Mouse (Mus musculus): ENCODE measurements around the gene Zfand3.

- TF ChIP-seq CTCF (IDR thresholded peaks at IDR 0.05; ENCODE audit: control insufficient read depth, insufficient read depth, insufficient replicate concordance, low read depth, low read length) (no peak), POLR2A (IDR thresholded peaks at IDR 0.05; ENCODE audit: control insufficient read depth, low read depth, low read length) (no peak)
Measured at GRCm38 (mm10) chr17:30053871-30054270, 49.3 kb downstream of the Zfand3 start.
